Mouse (Mus musculus) G1E (cell line): ENCODE results near the gene AC109138.7. TPM values are rescaled to one million over a fixed set of nuclear protein-coding genes. Genes with fewer than 3 reads are reported as not detected.

Experiments
- ATAC-seq: 2 replicates; pipeline ENCODE4 v1.8.0; 2016; ENCODE audit warnings: mild to moderate bottlenecking; ENCODE audit not compliant: insufficient number of reproducible peaks, poor library complexity, low FRiP score, severe bottlenecking; ENCODE audit errors: extremely low read depth
- DNase-seq: peaks from one replicate; pipeline ENCODE4 v3.0.0; 2012; ENCODE audit warnings: low spot score
- H3K27me3 ChIP-seq: 2 replicates; pipeline ENCODE4 v1.6.1; 2012; ENCODE audit warnings: mild to moderate bottlenecking, low read length, inconsistent platforms; ENCODE audit not compliant: insufficient read depth
- H3K36me3 ChIP-seq: replicated peaks from 2 replicates; pipeline ENCODE3; 2012; ENCODE audit warnings: mild to moderate bottlenecking, inconsistent platforms
- H3K4me1 ChIP-seq: 2 replicates; pipeline ENCODE4 v1.6.1; 2012; ENCODE audit warnings: low read depth, low read length, inconsistent platforms, mixed read lengths; ENCODE audit not compliant: insufficient read depth
- H3K4me3 ChIP-seq: 2 replicates; pipeline ENCODE4 v1.5.1; 2012; ENCODE audit warnings: low read depth, mild to moderate bottlenecking, inconsistent platforms, low read length, moderate library complexity, mixed read lengths
- H3K9me3 ChIP-seq: replicated peaks from 2 replicates; pipeline ENCODE4 v1.6.1; 2012; ENCODE audit warnings: inconsistent platforms
- CTCF ChIP-seq: IDR thresholded peaks from 2 replicates; pipeline ENCODE4 v1.5.1; 2012; ENCODE audit warnings: low read depth, low read length, inconsistent platforms, mixed read lengths
- GATA1 ChIP-seq: IDR thresholded peaks from 2 replicates; pipeline ENCODE4 v1.6.1; 2012; ENCODE audit warnings: borderline replicate concordance, low read length, inconsistent platforms, mixed read lengths
- GATA2 ChIP-seq: IDR thresholded peaks from 2 replicates; pipeline ENCODE4 v1.6.1; 2012; ENCODE audit warnings: low read depth, low read length, inconsistent platforms, borderline replicate concordance
- POLR2AphosphoS5 ChIP-seq: IDR thresholded peaks from 2 replicates; pipeline ENCODE4 v1.6.1; 2012; ENCODE audit warnings: low read depth, low read length, inconsistent platforms; ENCODE audit not compliant: insufficient replicate concordance
- TAL1 ChIP-seq: conservative IDR thresholded peaks from 2 replicates; pipeline ENCODE4 v1.6.1; 2012; ENCODE audit warnings: low read depth, low read length, inconsistent platforms, mixed read lengths
- polyA plus RNA-seq: library from polyadenylated mRNA; stranded (reverse); fragments of >175 nt; gene quantifications from 2 replicates; pipeline ENCODE4 v1.2.3, GENCODE M21; 2012
- total RNA-seq, 2 experiments: library from RNA; stranded (forward) in 1 of 2; stranded (reverse) in 1 of 2; fragments of 200-1000 nt in 1 of 2; fragments of >200 nt in 1 of 2; fragmentation: Nextera tagmentation in 1 of 2; gene quantifications; 2 replicates each; pipeline ENCODE4 v1.2.3; 2014 to 2017

Gene AC109138.7
- total and polyA plus RNA-seq, 3 experiments: 35.4 TPM; not detected in 2

DNA sequence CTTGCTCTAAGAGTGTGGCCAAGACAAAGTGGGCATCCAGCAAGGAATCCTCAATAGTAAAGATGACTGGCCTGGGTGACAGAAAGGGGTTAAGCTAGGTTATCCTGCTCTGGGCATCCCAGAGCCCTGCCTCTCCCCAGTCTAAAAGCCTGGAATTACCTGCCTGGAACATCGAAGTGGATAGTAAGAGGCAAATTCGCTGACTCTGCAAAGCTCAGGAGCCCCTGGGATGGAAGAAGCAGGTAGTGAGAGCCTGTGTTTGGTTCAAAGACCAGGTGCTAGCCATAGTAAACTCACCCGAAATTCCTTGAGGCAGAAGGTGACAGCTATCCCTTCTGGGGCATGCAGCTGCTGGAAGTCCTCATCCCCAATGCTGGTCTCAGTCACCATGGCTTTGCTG lies 17.0 kb upstream of the AC109138.7 start:
- H3K36me3 ChIP-seq: peaks cover 81% of the 10 kb centered on the region
- no peak overlapping the region; the same call in 1 of the 2 replicates for H3K4me3 ChIP-seq
- no peak for DNase-seq
- no peak for TF ChIP-seq GATA2
- no peak; the same call in 1 of the 2 replicates for TF ChIP-seq POLR2AphosphoS5
- no peak for TF ChIP-seq TAL1
- no peak for TF ChIP-seq CTCF
- TF ChIP-seq GATA1: no peak
- peaks cover 88% of the 10 kb centered on the region for H3K4me1 ChIP-seq
- no peak for ATAC-seq
- H3K27me3 ChIP-seq: no peaks in the 10 kb centered on the region
- H3K9me3 ChIP-seq: no peaks in the 10 kb centered on the region

DNA sequence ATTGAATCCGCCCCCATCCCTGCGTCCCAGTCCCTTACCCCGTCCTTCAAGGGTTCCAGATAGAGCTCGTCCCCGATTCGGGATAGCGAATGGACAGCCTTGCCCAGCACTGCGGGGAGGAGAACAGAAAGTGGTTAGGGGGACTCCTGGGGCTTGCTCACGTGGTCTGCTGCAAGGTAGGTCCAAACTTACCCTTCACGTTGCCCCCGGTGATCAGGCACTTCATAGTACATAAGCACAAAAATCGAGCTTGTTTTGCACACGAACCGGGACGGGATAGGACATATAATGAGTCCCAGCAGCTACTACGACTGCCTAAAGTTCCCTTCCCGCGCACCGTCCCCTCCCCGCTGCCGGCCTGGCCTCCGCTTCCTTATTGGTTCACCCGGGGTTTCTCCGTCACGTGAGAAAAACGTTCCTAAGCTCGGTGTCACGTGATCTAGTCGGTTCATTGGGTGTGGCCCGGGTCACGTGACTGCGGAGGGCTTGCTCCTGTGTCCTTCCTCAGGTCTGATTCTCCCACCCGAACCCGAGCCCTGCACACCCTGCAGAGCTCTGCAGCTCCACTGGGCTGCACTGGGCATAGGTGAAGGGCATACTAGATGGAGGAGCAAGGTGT lies 12.8 kb upstream of the AC109138.7 start, which contains the start of gene Rad9a:
TSS of gene Rad9a (minus strand) at position 372 of the 619 bp plus-strand sequence.
- Histone ChIP-seq H3K36me3 (peaks cover 44% of the 10 kb centered on the region), H3K4me3 (peak within 1 kb of the TSS; percentile 80), H3K4me1 (peaks cover 61% of the 10 kb centered on the region), H3K9me3 (no peaks in the 10 kb centered on the region), H3K27me3 (peaks cover 32% of the 10 kb centered on the region)
- ATAC-seq: peak; percentile 77
- TF ChIP-seq GATA2: no peak
- TF ChIP-seq POLR2AphosphoS5: no peak
- no peak for TF ChIP-seq CTCF
- no peak for TF ChIP-seq GATA1
- no peak for TF ChIP-seq TAL1
- DNase-seq: peak; percentile 99

DNA sequence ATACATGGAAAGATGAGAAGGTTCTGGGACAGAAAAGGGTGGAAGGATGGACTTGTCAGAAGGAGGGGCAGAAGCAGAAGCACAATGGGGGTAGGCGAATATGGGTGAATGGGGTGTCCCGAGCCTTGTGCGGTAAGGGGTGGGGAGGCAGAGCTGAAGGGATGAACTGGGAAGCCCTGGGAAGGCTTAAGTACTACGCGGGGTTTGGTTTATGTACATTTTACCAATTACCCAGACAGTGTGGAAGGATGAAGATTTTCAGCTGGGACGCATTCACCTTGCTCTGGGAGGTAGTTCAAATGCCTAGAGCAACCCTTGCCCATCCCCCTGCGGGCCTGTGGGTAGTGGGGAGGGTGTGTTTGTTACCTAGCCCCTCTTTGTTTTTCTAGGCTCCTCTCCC lies 12.0 kb upstream of the AC109138.7 start:
- peak overlapping the region; percentile 80; the same call in 1 of the 2 replicates for H3K4me3 ChIP-seq
- H3K9me3 ChIP-seq: no peaks in the 10 kb centered on the region
- TF ChIP-seq TAL1: no peak
- no peak for TF ChIP-seq POLR2AphosphoS5
- no peak for TF ChIP-seq CTCF
- TF ChIP-seq GATA1: no peak
- no peak for TF ChIP-seq GATA2
- peaks cover 54% of the 10 kb centered on the region for H3K4me1 ChIP-seq
- peaks cover 38% of the 10 kb centered on the region for H3K27me3 ChIP-seq
- peaks cover 37% of the 10 kb centered on the region for H3K36me3 ChIP-seq
- DNase-seq: no peak
- no peak for ATAC-seq

DNA sequence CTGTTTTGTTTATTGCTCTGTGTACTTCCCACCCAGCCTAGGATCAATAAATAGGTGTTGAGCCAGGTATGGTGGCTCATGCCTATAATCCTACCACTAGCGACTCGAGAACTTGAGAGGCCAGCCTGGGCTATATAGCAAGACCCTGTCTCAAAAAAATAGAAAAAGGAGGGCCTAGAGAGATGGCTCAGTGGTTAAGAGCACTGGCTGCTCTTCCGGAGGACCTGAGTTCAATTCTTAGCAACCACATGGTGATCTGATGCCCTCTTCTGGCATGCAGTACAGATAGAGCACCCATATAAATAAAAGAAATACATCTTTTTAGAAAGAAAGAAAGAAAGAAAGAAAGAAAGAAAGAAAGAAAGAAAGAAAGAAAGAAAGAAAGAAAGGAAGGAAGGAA lies 11.0 kb upstream of the AC109138.7 start:
- no peak for DNase-seq

DNA sequence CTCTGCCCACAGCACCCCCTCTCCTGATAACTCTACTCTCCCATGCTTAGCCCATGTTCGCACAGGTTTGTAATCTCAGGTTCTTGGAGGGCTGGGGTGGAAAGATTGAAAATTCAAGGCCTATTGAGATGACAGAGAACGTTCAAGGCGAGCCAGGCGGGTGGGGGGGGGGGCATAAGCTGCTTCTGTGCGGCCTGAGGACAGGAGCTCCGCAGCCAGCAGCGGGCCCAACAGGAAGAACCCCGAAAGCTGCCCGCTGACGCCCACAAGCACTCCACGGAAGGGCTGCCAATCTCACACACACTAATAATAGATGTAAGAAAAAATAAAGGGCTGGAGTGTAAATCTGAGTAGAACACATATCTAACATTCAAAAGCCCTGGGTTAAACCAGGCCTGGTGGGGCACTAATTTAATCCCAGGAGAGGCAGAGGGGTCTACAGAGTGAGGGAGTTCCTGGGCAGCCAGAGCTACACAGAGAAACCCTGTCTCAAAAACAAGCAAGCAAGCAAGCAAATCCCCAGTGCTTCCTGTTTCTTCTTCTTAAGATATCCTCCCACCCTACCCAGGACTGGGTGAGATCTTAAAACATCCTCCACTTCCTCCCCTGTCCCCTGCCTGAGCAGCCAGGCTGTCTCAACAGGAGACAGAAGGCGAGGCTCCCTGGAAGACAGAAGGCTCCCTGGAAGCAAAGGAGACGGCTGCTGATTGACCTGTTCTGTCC lies 10.4 kb upstream of the AC109138.7 start:
- Histone ChIP-seq H3K36me3 (peaks cover 21% of the 10 kb centered on the region), H3K4me3 (no peak overlapping the region), H3K27me3 (peaks cover 50% of the 10 kb centered on the region), H3K9me3 (no peaks in the 10 kb centered on the region), H3K4me1 (peaks cover 47% of the 10 kb centered on the region)
- no peak for ATAC-seq
- TF ChIP-seq TAL1: no peak
- TF ChIP-seq CTCF: no peak
- TF ChIP-seq GATA1: no peak
- no peak for TF ChIP-seq GATA2
- TF ChIP-seq POLR2AphosphoS5: no peak
- no peak for DNase-seq

More for the DNA sequence above, 11.0 kb upstream of the AC109138.7 start:
- no peak for ATAC-seq
- peaks cover 45% of the 10 kb centered on the region for H3K27me3 ChIP-seq
- no peaks in the 10 kb centered on the region for H3K9me3 ChIP-seq
- TF ChIP-seq POLR2AphosphoS5: no peak
- TF ChIP-seq GATA2: no peak
- TF ChIP-seq CTCF: no peak
- no peak for TF ChIP-seq GATA1
- no peak for TF ChIP-seq TAL1
- peaks cover 27% of the 10 kb centered on the region for H3K36me3 ChIP-seq
- H3K4me1 ChIP-seq: peaks cover 48% of the 10 kb centered on the region
- H3K4me3 ChIP-seq: no peak overlapping the region

DNA sequence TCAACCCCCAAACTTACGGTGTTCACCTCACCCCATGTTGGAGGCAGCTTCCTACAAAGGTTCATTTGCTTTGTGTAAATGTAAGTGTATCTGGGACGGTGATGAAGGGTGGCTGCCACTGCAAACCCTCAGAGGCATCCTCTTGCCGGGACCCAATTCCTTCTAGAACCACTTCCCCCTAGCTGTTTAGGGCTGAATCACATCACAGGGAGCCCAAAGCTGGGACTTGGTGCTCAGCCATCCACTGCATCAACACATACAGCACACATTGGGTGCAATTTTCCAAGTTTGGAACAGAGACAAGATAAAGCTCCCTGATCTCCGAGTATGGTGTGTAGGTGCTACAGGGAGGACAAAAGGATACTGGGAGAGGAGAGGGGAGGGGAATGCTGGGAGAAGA lies 9.3 kb upstream of the AC109138.7 start:
- Histone ChIP-seq H3K4me3 (no peak overlapping the region), H3K36me3 (peaks cover 9% of the 10 kb centered on the region), H3K9me3 (no peaks in the 10 kb centered on the region), H3K4me1 (peaks cover 42% of the 10 kb centered on the region), H3K27me3 (peaks cover 58% of the 10 kb centered on the region)
- no peak for ATAC-seq
- DNase-seq: no peak
- no peak for TF ChIP-seq TAL1
- no peak for TF ChIP-seq CTCF
- no peak for TF ChIP-seq GATA2
- no peak for TF ChIP-seq GATA1
- no peak for TF ChIP-seq POLR2AphosphoS5
